Mouse (Mus musculus): ENCODE measurements around the gene Hist1h1c. TPM values are rescaled to one million over a fixed set of nuclear protein-coding genes. Genes with fewer than 3 reads are reported as not detected.
"Not testable (repeated sequence)": the region's sequence is repeated elsewhere in the genome, so short reads cannot be mapped to it uniquely, and the experiment has no call there.

Gene Hist1h1c
- polyA plus RNA-seq, 1 experiment from 2014 or later: 32.3 TPM

DNA sequence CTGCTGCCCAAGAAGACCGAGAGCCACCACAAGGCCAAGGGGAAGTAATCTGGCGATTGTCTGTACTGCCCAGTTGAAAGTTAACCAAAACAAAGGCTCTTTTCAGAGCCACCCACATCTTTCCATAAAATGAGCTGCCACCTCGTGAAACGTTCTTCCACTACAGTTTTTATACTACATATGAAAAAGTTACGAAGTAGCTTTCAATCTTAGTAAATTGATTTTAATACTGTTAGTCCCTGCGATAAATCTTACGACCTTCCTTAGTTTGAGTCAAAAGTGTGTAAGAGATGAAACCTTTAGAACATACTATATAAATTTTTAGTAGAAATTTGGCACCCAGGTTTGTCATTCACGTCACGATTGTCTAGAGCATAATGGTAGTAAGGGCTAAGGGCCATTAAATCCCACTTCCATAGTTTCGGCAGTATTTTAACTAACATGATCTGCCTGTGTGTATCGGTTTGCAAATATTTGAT is 12.9 kb downstream of the Hist1h1c start:
- under 1% methylated on average over 11 of the region's 11 CpGs for WGBS
- peak; percentile 72 for DNase-seq
- 0 out of 2 replicates have a peak, but pooled peaks have one; percentile 18 for ATAC-seq (ENCODE audit: insufficient read depth)

DNA sequence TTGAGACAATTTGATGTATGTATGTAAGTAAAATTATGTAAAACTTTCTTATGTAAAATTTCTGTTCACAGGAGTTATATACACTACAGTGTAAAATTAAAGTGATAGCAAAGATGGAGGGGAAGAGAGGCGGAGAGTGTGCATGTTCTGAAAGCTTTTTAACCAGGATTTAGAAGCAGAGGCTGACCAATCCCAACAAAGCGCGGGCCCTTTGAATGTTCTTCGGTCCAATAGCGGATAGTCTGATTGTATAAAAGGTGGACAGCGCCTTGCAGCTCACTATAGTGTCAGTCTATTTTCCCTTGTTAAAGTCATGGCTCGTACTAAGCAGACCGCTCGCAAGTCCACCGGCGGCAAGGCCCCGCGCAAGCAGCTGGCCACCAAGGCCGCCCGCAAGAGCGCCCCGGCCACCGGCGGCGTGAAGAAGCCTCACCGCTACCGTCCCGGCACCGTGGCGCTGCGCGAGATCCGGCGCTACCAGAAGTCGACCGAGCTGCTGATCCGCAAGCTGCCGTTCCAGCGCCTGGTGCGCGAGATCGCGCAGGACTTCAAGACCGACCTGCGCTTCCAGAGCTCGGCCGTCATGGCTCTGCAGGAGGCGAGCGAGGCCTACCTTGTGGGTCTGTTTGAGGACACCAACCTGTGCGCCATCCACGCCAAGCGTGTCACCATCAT is 13.6 kb downstream of the Hist1h1c start, which contains the start of gene Hist1h3b:
Gene Hist1h3b, plus strand, starts transcription at position 201 of the 675 bp plus-strand sequence.
- whole genome bisulfite sequencing: under 1% methylated on average over 15 of the region's 47 CpGs
- not testable (repeated sequence) for H3K27me3 ChIP-seq (ENCODE audit: insufficient read depth, low read length); H3K9me3 ChIP-seq (ENCODE audit: low read depth, low read length); H3K36me3 ChIP-seq (ENCODE audit: insufficient read depth)
- peak within 1 kb of the TSS; percentile 98 for H3K27ac ChIP-seq (ENCODE audit: low read depth)
- peak within 1 kb of the TSS; percentile 41 for H3K4me3 ChIP-seq (ENCODE audit: low read depth, low read length)
- H3K4me2 ChIP-seq: peak within 1 kb of the TSS; percentile 82
- peak within 1 kb of the TSS; percentile 76 for H3K9ac ChIP-seq
- peak; percentile 91 for ATAC-seq (ENCODE audit: insufficient read depth)
- peak; percentile 99 for DNase-seq
- H3K4me1 ChIP-seq (ENCODE audit: insufficient read depth): peaks cover 12% of the 10 kb centered on the region

More for the DNA sequence above, 12.9 kb downstream of the Hist1h1c start:
- Histone ChIP-seq H3K9ac (peak overlapping the region; percentile 56), H3K27me3 (ENCODE audit: insufficient read depth, low read length) (no peaks in the 10 kb centered on the region), H3K4me3 (ENCODE audit: low read depth, low read length) (peak overlapping the region; percentile 41), H3K27ac (ENCODE audit: low read depth) (peak overlapping the region; percentile 98), H3K4me1 (ENCODE audit: insufficient read depth) (peaks cover 12% of the 10 kb centered on the region), H3K9me3 (ENCODE audit: low read depth, low read length) (no peaks in the 10 kb centered on the region), H3K36me3 (ENCODE audit: insufficient read depth) (no peaks in the 10 kb centered on the region), H3K4me2 (peak overlapping the region; percentile 64)
- no peak for TF ChIP-seq CTCF (IDR thresholded peaks at IDR 0.05; ENCODE audit: low read depth)

DNA sequence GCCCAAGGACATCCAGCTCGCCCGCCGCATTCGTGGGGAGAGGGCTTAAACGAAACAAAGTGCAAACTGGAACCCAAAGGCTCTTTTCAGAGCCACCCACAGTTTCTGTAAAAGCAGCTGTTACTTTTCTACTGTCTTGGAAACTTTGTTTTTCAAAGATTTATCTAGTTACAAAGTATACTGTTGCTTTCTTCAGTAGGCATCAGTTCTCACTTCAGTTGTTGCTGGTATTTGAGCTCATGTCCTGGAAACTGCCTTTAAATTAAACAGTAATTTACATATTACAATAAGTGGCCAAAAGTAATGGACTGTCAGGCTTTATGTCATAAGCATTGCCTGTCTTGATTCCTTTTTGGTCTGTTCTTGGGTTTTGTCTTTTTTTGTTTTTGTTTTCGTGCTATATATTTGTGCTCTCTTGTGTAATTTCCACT is 14.1 kb downstream of the Hist1h1c start:
- peaks cover 11% of the 10 kb centered on the region for H3K4me1 ChIP-seq (ENCODE audit: insufficient read depth)
- DNase-seq (peak; percentile 54), ATAC-seq (ENCODE audit: insufficient read depth) (no peak)
- WGBS: 1% methylated on average over 6 of the region's 6 CpGs
- H3K9me3 ChIP-seq (ENCODE audit: low read depth, low read length): no peaks in the 10 kb centered on the region
- peak overlapping the region; percentile 97 for H3K27ac ChIP-seq (ENCODE audit: low read depth)
- peak overlapping the region; percentile 76 for H3K9ac ChIP-seq
- H3K4me3 ChIP-seq (ENCODE audit: low read depth, low read length): peak overlapping the region; percentile 41
- no peaks in the 10 kb centered on the region for H3K36me3 ChIP-seq (ENCODE audit: insufficient read depth)
- no peaks in the 10 kb centered on the region for H3K27me3 ChIP-seq (ENCODE audit: insufficient read depth, low read length)
- peak overlapping the region; percentile 82 for H3K4me2 ChIP-seq
- no peak for TF ChIP-seq CTCF (IDR thresholded peaks at IDR 0.05; ENCODE audit: low read depth)

DNA sequence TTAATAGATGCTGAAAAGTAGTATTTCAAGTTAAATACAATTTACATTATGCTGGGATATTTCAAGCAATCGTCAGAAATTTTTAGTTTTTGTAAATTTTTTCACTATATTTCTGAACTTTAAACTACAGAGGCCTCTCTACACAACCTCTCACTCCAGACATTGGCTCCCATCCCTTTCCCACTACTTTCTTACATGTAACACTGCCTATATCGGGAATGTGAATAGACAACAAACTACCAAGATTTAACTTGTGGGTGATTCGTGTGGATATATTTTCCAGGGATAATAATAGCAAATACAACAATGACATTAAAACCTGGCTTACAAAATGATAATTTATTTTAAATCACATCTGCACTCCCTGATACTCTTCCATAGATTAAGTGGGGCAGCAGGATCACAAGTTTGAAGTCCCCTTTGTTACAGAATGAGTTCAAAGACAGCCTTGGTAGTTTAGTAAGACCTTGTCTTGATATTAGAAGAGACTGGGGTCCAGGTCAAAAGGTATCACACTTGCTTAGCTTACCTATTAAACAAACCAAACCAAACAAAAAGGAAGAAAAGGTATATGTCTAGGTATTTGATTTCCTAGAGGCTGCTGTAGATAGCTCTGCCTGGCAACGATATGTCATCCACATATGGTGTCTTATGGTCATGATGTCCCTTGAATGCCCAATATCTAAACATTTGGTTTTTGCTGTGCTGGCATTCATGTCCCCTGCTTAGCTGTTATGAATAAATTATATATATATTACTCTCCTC is 14.9 kb downstream of the Hist1h1c start:
- peak overlapping the region; percentile 97 for H3K27ac ChIP-seq (ENCODE audit: low read depth)
- peak overlapping the region; percentile 82 for H3K4me2 ChIP-seq
- WGBS: 37% methylated on average over 4 of the region's 4 CpGs
- peak; percentile 37 for DNase-seq
- H3K27me3 ChIP-seq (ENCODE audit: insufficient read depth, low read length): no peaks in the 10 kb centered on the region
- peaks cover 4% of the 10 kb centered on the region; the same call in 1 of the 2 replicates for H3K4me1 ChIP-seq (ENCODE audit: insufficient read depth)
- ATAC-seq (ENCODE audit: insufficient read depth): no peak
- H3K36me3 ChIP-seq (ENCODE audit: insufficient read depth): no peaks in the 10 kb centered on the region
- peak overlapping the region; percentile 41 for H3K4me3 ChIP-seq (ENCODE audit: low read depth, low read length)
- no peaks in the 10 kb centered on the region for H3K9me3 ChIP-seq (ENCODE audit: low read depth, low read length)
- no peak for TF ChIP-seq CTCF (IDR thresholded peaks at IDR 0.05; ENCODE audit: low read depth)
- H3K9ac ChIP-seq: peak overlapping the region; percentile 76

DNA sequence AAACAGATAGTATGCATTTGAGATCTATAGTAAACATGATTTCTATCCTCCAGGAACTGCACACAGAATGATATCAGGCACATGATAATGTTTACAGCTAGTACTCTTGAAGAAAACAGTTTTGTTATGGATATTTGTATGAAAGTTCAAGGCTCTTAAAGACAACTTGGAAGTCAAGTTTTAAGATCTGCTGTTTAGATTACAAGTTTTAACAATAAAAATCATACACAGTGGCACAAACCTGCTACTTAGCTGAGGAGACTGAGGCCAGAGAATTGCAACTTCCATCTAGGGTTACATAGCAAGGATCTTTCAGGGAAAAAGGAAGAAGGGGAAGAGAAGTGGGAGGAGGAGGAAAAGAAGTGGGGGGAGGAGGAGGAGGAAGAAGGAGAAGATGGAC is 16.4 kb downstream of the Hist1h1c start:
- H3K4me1 ChIP-seq (ENCODE audit: insufficient read depth): 0 out of 2 replicates have a peak, but pooled peaks cover 4% of the 10 kb centered on the region
- no peak overlapping the region for H3K9ac ChIP-seq
- H3K27ac ChIP-seq (ENCODE audit: low read depth): 0 out of 2 replicates have a peak overlapping the region, but pooled peaks have one; percentile 27
- no peak for ATAC-seq (ENCODE audit: insufficient read depth)
- no peaks in the 10 kb centered on the region for H3K36me3 ChIP-seq (ENCODE audit: insufficient read depth)
- H3K4me3 ChIP-seq (ENCODE audit: low read depth, low read length): no peak overlapping the region
- H3K9me3 ChIP-seq (ENCODE audit: low read depth, low read length): no peaks in the 10 kb centered on the region
- H3K27me3 ChIP-seq (ENCODE audit: insufficient read depth, low read length): no peaks in the 10 kb centered on the region
- no peak overlapping the region for H3K4me2 ChIP-seq
- no peak for DNase-seq
- TF ChIP-seq CTCF (IDR thresholded peaks at IDR 0.05; ENCODE audit: low read depth): no peak

DNA sequence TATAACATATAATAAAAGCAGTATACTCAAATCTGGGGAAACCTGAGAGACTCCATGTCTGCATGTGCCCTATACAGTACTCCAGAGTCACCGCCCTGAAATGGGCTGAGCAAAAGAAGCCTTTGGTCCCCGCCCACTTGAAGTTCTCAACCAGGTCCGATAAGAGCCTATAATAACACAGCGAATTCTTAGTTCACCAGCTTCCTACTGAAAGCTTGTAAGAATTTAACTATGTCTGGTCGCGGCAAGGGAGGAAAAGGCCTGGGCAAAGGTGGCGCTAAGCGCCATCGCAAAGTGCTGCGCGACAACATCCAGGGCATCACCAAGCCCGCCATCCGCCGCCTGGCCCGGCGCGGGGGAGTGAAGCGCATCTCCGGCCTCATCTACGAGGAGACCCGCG is 18.2 kb downstream of the Hist1h1c start, which contains the start of gene Hist1h4b:
Gene Hist1h4b, plus strand, starts transcription at position 224 of the 400 bp plus-strand sequence.
- H3K4me3 ChIP-seq (ENCODE audit: low read depth, low read length): peak within 1 kb of the TSS; percentile 43
- peak; percentile 100 for DNase-seq
- WGBS: under 1% methylated on average over 11 of the region's 22 CpGs
- H3K9ac ChIP-seq: peak within 1 kb of the TSS; percentile 71
- H3K9me3 ChIP-seq (ENCODE audit: low read depth, low read length): no peaks in the 10 kb centered on the region
- H3K36me3 ChIP-seq (ENCODE audit: insufficient read depth): no peaks in the 10 kb centered on the region
- ATAC-seq (ENCODE audit: insufficient read depth): peak; percentile 73
- no peak for TF ChIP-seq CTCF (IDR thresholded peaks at IDR 0.05; ENCODE audit: low read depth)
- H3K27me3 ChIP-seq (ENCODE audit: insufficient read depth, low read length): no peaks in the 10 kb centered on the region
- peak within 1 kb of the TSS; percentile 83 for H3K4me2 ChIP-seq
- 0 out of 2 replicates have a peak, but pooled peaks cover 4% of the 10 kb centered on the region for H3K4me1 ChIP-seq (ENCODE audit: insufficient read depth)
- peak within 1 kb of the TSS; percentile 98 for H3K27ac ChIP-seq (ENCODE audit: low read depth)
